Mouse (Mus musculus): Measurements from ENCODE around the gene Rab3il1.

GRCm38 (mm10) chr19:10054361-10055075 is 53.0 kb downstream of the Rab3il1 start:
- TF ChIP-seq GATA1 (IDR thresholded peaks at IDR 0.05; ENCODE audit: low read length) (no peak), TAL1 (IDR thresholded peaks at IDR 0.05; ENCODE audit: low read length) (no peak)

Measured in erythroblast, embryonic 14.5 days (primary cell).